Mouse (Mus musculus): ENCODE results near the gene Ifit1bl1.
"Not testable (repeated sequence)": the region's sequence is repeated elsewhere in the genome, so short reads cannot be mapped to it uniquely, and the experiment has no call there.

Ifit1bl1 gene

DNA sequence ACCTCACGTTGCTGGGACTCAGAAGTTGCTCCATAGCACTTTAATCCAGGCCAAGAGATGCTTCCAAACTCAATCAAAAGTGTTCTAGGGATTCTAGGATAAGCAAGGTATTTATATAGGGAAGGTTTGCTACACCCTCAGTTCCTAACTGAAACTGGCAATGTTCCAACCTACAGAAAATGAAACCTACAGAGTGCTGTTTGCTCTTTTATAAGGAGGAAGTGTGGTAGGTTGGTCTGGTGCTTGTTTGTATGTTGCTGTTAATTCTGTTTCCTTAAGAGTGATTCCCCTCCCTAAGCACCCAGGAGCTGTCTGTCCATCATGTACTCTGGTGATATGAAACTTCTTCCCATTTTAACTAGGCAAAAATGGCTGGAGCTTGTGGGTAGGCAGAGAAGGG, at the start of gene Ifit1bl1:
Ifit1bl1 (minus strand) TSS at position 69 of the 400 bp plus-strand sequence.
- POLR2A ChIA-PET, CTCF ChIA-PET: not testable (repeated sequence)

DNA sequence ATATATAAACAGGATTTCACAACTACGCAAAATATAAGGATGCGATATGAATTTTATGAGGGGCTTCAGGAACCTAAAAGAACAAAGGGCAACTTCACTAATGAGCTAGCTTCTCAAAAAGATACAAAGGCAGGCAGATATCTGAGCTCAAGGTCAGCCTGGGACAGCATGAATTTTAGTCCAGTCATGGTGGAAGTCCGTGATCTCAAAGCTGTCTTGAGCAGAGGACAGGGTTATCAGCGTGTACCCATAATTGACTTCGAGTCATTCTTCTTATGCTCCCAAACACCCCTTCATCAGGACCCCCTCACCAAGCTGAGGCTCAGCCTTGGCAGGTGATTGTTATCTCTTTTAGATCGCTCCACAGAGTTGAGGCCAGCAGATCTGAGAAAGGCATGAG, 49.2 kb upstream of the Ifit1bl1 start:
- ChIA-PET POLR2A (no interaction called here), CTCF (no interaction called here)

DNA sequence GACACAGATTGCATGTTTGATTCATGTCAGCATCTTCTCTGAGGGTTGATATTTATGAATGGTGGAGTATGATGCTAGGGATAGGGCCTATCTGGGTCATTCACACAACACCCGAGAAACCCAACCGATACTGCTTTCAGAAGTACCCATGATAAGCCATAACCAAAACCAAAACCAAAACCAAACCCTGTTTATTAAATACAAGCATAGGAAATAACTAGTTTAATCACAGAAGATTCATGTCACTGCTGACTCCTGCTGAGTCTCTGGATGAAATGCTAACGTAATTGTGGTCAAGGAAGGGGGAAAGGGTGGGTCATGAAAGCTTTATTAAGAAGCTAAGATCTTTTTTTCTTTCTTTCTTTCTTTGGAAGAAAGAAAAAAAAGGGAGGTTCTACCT, 48.5 kb upstream of the Ifit1bl1 start:
- ChIA-PET CTCF (no interaction called here), POLR2A (no interaction called here)

DNA sequence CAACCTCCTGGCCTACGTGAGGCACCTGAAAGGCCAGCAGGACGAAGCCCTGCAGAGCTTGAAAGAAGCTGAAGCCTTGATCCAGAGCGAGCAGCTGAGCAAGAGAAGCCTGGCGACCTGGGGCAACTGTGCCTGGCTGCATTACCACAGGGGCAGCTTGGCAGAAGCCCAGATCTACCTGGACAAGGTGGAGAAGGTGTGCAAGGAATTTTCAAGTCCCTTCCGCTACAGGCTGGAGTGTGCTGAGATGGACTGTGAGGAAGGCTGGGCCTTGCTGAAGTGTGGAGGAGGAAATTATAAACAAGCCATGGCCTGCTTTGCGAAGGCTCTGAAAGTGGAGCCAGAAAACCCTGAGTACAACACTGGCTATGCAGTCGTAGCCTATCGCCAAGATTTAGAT, 45.9 kb upstream of the Ifit1bl1 start:
- POLR2A ChIA-PET, CTCF ChIA-PET: not testable (repeated sequence)

DNA sequence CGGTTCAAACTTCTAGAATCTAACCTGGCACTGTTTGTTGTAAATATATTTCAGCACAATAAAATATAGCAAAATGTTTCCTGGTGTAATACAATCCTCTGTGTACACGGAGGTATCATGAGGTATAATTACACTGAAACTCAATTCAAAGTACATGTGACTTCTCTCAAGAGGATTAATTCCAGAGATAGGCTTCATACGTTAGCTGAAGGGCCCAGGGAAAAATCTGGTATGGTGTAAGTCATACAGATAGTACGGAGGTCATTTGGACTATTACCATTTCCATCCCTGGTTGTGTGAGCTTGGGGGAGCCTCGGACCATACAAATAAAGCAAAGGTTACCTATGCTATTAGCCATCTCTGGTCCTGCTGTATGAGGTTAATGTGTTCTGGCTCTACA, 40.9 kb upstream of the Ifit1bl1 start:
- POLR2A ChIA-PET, result interaction anchor here in 1 of 4 experiments (1.4 kb wide), 1 partner anchor 13 kb away, joined by 3 read pairs; no protein-coding TSS in a partner anchor
- CTCF ChIA-PET, result no interaction called here

DNA sequence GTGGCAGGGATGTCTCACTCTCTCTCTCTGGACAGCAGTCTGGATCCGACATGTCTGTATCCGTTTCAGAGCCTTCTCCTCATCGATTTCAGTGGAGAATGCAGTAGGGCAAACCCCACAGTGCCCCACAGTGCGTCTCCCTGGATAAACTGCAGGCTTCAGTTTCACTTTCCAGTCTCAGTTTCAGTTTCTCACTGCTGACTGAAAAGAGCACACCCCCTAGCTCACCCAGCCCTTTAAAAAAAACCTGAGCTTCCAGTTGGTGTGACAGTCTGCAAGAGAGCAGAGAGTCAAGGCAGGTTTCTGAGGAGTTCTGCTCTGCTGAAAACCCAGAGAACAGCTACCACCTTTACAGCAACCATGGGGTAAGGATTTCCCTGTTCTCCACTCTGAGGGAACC, 38.9 kb upstream of the Ifit1bl1 start, which contains the start of the genes Ifit1bl2 and Ifit1:
Ifit1bl2 (minus strand) TSS at position 121 of the 400 bp plus-strand sequence.
Ifit1 (plus strand) TSS at position 249 of the 400 bp plus-strand sequence.
- CTCF ChIA-PET, result interaction anchor here in 1 of 4 experiments (1.1 to 1.6 kb wide), 2 partner anchors 90 to 92 kb away, joined by 3 to 5 read pairs; no protein-coding TSS in a partner anchor
- POLR2A ChIA-PET, result no interaction called here

DNA sequence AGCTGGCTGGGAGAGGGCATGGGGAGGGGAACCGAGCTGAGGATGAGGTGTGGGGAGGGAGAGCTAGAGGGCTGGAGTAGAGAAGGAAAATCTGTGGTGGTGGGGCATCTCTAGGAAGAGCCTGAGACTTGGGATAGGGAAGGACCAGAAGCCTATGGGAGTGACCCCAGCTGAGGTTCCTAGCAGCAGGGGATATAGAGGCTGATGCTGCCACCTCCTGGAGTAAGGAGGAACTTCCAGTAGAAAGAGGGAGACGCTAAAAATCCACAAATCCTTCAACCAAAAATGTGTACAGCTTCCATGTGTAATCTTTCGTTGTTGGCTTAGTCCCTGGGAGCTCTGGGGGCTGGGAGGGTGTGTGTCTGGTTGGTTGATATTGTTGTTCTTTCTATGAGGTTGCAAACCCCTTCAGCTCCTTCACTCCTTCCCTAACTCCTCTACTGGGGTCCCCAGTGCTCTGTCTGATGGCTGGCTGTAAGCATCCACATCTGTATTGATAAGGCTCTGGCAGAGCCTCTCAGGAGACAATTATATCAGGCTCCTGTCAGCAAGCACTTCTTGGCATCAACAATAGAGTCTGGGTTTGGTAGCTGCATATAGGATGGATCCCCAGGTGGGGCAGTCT, 35.3 kb upstream of the Ifit1bl1 start:
- CTCF ChIA-PET, result interaction anchor here (0.5 to 3.9 kb wide), 21 partner anchors 15 to 1790 kb away, joined by 3 to 41 read pairs (median 4); partner anchors contain the start of gene Ifit2 (in 3 of the 4)
- POLR2A ChIA-PET, result interaction anchor here in 1 of 4 experiments (0.9 kb wide), 1 partner anchor 26 kb away, joined by 5 read pairs; no protein-coding TSS in a partner anchor

DNA sequence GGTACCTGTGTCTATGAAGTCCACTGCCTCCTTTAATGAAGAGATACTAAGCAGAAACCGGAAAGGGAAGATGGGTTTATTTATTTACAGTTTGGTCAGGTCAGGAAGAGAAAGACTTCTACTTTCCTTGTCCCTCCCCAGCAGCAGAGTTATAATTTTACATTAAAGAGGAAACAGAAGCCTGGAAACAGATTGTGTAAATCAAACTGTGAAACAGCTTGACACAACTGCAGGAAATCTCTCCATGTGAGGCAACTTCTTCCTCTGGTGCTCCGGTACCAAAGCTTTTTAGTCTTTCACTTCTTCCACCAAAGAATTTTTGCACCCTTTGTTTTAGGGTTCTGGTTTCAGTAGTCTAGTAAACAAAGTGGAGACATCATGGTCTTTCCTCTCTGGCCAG, 31.7 kb upstream of the Ifit1bl1 start:
- ChIA-PET CTCF (interaction anchor here in 1 of 4 experiments (0.8 kb wide), 1 partner anchor 245 kb away, joined by 4 read pairs; no protein-coding TSS in a partner anchor), POLR2A (no interaction called here)

DNA sequence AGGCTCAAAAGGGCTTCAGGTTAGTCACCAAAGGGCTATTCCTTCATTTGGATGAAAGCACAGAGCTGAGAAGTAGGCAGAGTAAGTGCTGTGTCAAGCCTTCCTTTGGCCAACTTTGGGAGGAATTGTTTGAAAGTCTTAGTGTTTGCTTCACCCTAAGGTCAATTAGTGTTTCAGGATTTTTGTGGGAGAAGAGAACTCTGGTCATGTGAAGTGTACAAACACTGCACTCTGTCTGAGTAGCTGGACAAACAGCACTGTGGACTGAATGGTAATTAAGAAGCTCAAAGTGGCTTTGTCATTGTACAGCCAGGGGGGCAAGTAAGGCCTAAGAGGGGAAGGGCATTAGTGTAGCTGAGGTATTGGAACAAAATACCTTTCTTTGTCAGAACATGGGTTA, 29.7 kb upstream of the Ifit1bl1 start:
- POLR2A ChIA-PET, result no interaction called here
- CTCF ChIA-PET, result no interaction called here

DNA sequence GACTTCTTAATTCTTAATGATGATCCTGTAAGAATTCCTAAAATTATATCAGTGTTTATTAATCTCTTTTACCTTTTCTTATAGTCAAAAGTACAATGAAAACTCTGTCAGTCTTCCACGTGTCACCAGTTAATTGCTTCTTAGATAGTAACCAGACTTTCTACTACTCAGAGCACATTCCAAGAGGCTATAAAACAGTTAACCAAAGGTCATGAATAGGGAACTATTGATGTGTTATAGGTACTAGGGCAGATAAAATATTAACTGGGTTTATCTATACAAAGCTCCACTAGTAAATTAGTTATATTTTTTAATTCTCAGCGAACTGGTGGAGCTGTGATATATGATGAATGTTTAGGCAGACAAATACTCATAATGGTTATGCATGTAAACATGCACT, 25.7 kb upstream of the Ifit1bl1 start:
- CTCF ChIA-PET, result no interaction called here
- POLR2A ChIA-PET, result no interaction called here

DNA sequence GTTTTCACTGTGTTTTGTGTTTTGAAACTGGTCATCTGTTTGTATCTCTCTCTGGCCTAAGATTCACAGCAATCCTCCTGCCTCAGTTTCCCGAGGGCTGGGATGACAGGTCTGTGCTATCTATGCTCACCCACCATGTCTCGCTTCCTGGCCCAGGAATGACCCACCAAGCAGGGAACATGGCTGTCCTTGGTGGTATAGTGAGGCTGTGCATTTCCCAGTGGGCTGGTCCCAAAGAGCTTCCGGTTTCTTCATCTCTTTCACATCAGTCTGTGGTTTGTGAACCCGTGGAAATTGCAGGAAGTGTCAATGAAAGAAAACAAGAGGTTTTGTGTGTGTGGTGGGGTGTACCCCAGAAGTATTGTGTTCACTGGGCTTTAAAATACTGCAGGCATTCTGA, 22.9 kb upstream of the Ifit1bl1 start:
- ChIA-PET POLR2A (no interaction called here), CTCF (interaction anchor here in 1 of 4 experiments (0.6 kb wide), 1 partner anchor 76 kb away, joined by 3 read pairs; no protein-coding TSS in a partner anchor)

DNA sequence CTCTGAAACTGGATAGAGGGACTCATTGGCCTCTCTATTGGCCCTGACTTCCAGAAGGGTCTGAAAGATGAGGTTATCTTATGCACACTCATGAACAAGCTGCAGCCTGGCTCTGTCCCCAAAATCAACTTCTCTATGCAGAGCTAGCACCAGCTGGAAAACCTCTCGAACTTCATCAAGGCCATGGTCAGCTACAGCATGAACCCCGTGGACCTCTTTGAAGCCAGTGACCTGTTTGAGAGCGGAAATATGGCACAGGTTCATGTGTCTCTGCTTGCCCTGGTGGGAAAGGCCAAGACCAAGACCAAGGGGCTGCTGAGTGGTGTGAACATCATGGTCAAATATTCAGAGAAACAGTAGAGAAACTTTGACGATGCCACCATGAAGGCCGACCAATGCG, 22.0 kb upstream of the Ifit1bl1 start:
- ChIA-PET POLR2A (no interaction called here), CTCF (interaction anchor here in 1 of 4 experiments (1.6 kb wide), 1 partner anchor 74 kb away, joined by 3 read pairs; the partner anchor contains the start of gene Ifit2)

DNA sequence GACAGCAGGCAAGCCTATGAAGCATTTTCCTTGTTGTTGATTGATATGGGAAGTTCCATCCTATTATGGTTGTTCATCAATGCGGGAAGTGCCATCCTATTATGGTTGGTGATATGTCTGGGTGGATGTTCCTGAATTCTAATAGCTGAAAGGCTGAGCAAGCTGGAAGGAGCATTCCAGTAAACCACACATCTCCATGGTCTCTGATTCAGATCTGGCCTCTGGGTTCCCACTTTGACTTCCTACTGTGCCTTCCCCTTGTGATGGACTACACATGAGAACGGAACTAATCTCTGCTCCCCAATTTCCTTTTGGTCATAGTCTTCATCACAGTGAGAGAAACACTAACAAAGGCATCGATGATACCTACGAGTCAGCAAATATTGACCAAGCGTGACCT, 19.1 kb upstream of the Ifit1bl1 start:
- ChIA-PET CTCF (no interaction called here), POLR2A (no interaction called here)

DNA sequence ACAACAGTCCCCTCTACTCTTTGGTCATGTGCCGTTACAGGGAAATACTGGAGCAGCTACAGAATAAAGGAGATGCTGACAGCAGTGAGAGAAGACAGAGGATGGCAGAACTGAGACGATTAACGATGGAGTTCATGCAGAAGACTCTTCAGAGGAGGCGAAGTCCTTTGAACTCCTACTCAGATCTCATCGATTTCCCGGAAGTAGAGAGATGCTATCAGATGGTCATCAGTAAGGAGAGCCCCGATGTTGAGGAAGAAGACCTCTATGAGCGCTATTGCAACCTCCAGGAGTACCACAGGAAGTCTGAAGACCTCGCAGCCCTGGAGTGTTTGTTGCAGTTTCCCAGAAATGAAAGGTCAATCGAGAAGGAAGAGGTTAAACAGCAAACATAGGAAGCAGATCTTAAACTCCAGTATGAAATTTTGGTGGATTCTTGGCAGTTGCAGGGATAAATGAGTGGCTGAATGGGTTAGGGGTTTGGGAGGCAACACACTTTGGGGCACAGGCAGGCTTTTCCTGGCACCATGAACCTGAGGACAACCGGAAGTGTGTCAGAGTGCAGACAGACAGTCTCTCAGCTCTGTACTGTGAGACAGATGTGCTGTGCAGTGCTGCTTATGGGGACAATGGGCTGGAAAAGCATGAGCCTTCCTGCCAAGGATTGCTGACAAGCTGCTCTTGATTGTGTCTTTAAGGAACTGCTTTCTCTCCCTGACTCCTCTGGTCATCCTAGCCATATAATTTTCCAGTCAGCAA, 10.7 kb upstream of the Ifit1bl1 start:
- CTCF ChIA-PET, result not testable (repeated sequence)

DNA sequence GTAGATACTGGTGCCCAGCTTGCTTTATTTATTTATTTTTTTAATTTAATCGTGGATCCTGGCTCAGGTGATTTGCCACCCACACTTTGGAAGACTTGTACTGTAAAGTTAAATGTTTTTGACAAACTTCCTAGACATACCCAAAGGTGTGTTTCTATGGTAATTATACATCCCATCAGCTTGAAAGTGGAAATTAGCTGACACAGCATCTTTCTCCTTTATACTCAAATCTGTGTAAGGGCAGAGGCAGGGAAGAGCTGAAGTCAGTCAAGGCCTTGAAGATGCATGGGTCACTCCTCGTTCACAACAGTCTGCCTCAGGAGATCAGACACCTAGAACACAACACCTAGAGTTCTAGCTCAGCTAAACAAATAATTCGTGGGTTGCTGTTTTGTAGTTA, 8.4 kb upstream of the Ifit1bl1 start:
- CTCF ChIA-PET, result interaction anchor here in 3 of 4 experiments (0.6 to 1.5 kb wide), 4 partner anchors 24 to 1458 kb away, joined by 3 to 4 read pairs (median 3); partner anchors contain the start of gene Ifit2 (in 2 of the 3)
- POLR2A ChIA-PET, result not testable (repeated sequence)

More for the DNA sequence above, 10.7 kb upstream of the Ifit1bl1 start:
- POLR2A ChIA-PET, result not testable (repeated sequence)

DNA sequence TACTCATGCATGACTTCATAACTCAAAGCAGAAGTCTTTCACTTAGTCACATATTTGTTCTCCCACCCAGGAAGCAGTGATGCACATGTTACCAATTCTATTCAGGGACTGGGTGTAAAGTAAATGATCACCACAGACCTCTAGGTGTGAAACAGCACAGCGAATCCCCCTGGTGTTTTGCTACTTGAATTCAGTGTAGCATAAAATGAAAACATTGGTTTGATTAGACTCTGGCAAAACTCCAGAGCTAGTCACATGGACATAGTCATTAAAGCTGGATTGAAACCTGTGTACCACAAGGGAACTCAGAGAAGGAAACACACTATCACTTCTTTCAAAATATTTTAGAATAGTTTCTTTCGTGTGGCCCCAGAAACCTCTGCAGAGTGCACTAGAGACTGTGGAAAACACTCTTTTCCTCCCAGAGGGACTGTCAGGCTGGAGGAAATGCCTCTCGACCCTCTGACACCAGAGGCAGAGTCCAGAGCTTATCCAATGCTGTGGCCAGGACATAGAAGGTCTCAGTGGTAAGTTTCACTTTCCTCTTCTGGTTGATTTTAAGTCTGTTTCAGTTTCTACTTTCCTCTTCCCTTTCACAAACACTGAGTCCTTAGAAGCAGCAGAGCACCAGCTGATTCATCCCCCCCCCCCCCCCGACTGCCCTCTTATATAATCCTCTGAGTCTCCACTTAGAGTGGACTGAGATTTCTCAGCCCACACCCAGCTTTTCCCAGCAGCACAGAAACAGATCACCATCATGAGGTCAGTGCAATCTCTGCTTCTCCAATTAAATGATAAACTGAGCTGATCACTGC, 5.7 kb upstream of the Ifit1bl1 start, which contains the start of gene Ifit3b:
Ifit3b (plus strand) TSS at position 734 of the 815 bp plus-strand sequence.
- POLR2A ChIA-PET, result interaction anchor here in 1 of 4 experiments (0.6 kb wide), 1 partner anchor 53 kb away, joined by 3 read pairs; no protein-coding TSS in a partner anchor
- CTCF ChIA-PET, result not testable (repeated sequence)

DNA sequence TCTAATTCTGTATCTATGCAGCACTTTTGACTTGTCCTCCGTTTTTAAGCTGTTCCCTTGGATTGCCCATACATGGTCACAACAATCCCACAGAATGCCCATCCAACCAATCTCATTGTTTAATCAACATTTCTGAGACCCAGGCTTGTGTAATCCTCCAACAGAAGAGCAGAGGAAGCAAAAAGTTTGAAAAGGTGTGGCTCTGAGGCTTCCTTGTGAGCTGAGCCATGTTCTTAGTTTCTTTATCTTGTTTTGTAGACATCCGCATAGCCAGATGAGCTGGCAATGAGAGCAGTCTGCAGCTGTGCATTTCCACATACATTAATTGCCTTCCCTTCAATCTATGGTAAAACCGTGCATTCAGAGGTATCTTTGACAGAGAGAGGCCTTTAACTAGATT, 3.7 kb upstream of the Ifit1bl1 start:
- ChIA-PET CTCF (interaction anchor here in 1 of 4 experiments (1.0 kb wide), 1 partner anchor 55 kb away, joined by 3 read pairs; no protein-coding TSS in a partner anchor), POLR2A (interaction anchor here in 1 of 4 experiments (1.3 to 1.6 kb wide), 2 partner anchors 10 to 12 kb away, joined by 4 read pairs; no protein-coding TSS in a partner anchor)

DNA sequence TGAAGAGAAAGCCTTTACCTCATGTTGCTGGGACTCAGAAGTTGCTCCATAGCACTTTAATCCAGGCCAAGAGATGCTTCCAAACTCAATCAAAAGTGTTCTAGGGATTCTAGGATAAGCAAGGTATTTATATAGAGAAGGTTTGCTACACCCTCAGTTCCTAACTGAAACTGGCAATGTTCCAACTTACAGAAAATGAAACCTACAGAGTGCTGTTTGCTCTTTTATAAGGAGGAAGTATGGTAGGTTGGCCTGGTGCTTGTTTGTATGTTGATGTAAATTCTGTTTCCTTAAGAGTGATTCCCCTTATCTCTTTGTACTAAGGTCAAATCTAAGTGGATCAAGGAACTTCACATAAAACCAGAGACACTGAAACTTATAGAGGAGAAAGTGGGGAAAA, 2.5 kb downstream of the Ifit1bl1 start:
- CTCF ChIA-PET, POLR2A ChIA-PET: not testable (repeated sequence)

DNA sequence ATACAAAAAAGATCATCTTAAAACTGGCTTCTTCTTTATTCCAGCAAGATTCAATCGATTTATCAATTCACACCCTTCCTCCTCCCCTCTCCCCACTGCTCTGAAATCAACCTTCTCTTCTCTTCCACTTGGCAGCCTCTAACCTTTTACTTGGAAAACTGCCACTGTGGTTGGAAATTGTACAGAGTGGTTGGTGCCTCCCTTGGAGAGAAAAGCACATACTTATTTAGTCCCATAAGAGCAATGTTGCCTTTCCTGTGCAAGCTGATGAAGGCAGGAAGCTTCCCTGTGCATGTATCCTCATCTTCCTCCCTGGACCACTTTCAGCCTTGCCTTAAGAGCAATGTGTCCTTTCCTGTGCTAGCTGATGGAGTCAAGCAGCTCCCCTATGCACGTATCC, 3.4 kb downstream of the Ifit1bl1 start:
- CTCF ChIA-PET, result no interaction called here
- POLR2A ChIA-PET, result no interaction called here

Measured in embryonic stem cell, embryonic (primary cell).